Mouse (Mus musculus): ENCODE measurements at regions not wholly inside any gene's neighbourhood (a gene's known extent, or its start where the extent isn't known, plus 50 kb on each side); places are given as distances from the start of the nearest gene placed in this dataset.

DNA sequence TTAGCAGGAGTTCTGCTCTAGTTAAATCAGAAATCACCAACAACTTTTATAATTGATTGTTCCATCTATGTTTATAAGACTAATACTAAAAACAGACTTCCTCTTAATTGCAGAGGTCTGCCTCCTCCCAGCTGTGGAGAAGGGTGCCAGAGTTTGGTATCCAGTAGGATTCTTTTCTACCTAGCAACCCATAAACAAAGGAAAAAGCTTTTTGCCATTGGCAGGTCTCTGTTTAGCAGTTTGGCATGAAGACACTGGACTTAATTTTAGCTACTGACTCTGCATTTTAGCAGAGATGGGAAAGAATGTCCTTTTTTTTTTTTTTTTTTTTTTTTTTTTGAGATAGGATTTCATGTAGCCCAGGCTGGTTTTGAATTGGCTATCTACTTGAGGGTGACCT, 1628.4 kb downstream of the A830018L16Rik start:
- in situ Hi-C loops (cut with MseI, MboI) = loop anchor here in 1 of 2 experiments (25.0 kb wide), 1 partner anchor 180 kb away; no protein-coding TSS in a partner anchor

DNA sequence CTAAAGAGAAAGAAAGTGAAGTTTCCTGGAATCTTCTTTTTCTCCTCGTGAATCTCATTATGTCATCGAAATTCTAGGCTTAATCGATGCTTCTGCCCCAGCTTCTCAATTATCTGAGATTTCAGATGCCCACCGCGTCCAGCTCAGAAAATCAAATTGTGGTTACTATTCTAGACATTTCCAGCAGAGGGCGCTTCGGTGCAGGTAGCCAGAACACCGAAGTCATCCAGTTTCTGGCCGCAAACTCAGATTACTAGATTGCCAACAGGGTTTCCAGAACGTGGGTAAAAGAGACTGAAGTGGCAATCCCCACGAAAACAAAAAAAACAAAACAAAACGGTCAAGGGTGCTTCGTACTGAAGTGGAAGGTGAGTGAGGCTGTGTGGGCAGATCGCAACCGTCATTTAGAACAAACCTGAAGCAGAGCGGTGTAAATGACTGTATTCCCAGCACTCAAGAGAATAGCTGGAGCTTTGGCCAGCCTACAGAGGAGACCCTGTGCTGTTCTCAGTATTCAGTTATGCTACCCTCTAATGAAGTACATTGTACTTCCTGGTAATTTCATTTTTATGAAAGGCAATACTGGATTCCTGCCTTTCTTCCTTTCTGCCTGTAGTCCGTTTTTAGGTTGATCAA, 1636.4 kb downstream of the A830018L16Rik start:
- in situ Hi-C loops (cut with MseI, MboI) = loop anchor here (5.0 kb wide), 2 partner anchors 82 to 87 kb away; no protein-coding TSS in a partner anchor

DNA sequence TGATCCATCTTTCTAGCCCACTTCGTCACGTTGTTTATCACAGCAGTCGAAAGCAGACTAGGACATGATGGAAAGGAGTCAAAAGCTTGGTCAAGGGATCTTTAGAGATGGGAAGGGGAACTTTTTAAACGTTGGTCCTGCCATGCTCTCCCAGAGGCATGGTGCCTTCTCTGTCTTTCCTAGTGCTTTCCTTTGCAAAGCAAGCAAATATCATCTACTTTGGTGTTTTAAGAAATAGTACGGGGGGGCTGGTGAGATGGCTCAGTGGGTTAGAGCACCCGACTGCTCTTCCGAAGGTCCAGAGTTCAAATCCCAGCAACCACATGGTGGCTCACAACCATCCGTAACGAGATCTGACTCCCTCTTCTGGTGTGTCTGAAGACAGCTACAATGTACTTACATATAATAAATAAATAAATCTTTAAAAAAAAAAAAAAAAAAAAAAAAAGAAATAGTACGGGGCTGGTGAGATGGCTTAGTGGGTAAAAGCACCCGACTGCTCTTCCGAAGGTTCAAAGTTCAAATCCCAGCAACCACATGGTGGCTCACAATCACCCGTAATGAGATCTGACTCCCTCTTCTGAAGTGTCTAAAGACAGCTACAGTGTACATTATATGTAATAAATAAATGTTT, 1637.6 kb downstream of the A830018L16Rik start:
- in situ Hi-C loops (cut with MseI, MboI) = loop anchor here (5.0 kb wide), 2 partner anchors 81 to 86 kb away; no protein-coding TSS in a partner anchor

DNA sequence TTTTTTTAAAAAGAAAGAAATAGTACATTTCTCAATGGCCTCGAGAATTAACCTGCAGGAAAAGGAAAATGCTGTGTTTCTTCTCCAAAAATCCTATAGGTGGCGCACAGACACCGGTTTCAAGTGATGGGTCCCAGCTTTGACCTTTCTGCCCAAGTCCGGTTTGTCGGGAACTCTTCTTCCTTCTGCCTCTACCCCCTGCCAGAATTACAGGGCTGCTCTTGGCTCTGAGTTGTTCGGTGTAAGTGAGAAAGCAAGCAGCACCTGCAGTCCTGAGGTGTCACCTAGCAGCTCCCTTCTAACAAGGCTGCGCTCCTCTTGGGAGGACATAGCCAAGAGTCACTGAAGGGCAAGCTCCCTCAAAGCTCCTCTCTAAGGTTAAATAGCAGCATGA, 1638.2 kb downstream of the A830018L16Rik start:
- in situ Hi-C loops (cut with MseI, MboI) = loop anchor here (5.0 kb wide), 2 partner anchors 80 to 85 kb away; no protein-coding TSS in a partner anchor

DNA sequence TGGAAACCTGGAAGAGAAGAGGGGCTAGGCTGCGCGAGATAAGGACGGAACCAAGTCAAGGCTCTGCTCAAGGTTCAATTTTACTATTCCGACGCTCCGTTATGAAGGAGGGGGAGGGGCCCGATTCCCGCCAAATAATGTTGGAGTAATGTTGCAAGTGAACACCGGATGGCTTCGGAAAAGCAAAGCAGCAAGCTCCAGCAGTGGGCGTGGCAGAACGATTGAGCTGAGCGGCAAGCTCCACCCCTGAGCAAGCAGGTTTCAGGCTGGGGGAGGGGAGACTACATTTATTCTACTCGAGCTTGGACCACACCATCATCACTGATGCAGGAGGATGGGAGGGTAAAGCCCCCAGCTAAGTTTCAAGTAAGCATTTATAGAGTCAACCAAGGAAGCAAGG, 1643.8 kb downstream of the A830018L16Rik start:
- in situ Hi-C loops (cut with MseI, MboI) = no loop called here

DNA sequence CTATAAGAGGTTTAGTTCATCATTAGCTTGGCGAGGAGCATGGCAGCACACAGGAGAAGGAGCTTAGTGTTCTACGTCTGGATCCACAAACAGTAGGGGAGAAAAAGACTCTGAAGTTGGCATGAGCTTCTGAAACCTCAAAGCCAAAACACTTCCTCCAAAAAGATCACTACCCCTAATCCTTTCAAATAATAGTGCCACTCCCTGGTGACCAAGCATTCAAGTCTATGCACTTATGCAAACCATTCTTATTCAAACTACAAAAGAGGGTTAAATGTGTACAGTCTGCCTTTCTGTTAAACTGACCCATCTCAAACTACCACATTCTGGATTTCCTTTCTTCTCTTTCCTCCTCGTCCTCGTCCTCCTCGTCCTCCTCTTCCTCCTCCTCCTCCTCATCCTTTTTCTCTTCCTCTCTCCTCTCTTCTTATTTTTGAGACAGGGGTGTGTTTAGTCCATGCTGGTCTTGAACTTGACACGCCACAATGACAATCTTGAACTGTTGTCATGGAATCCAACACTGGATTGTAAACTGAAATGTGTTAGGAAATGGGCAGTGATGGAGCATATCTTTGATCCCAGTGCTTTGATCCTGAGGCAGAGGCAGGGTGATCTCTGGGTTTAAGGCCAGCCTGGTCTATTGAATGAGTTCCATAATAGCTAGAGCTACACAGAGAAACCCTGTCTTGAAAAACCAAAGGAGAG, 1645.9 kb downstream of the A830018L16Rik start:
- in situ Hi-C loops (cut with MseI, MboI) = no loop called here

Measured in mouse trophoblast stem cell (cell line).